In the genomic region with DNA sequence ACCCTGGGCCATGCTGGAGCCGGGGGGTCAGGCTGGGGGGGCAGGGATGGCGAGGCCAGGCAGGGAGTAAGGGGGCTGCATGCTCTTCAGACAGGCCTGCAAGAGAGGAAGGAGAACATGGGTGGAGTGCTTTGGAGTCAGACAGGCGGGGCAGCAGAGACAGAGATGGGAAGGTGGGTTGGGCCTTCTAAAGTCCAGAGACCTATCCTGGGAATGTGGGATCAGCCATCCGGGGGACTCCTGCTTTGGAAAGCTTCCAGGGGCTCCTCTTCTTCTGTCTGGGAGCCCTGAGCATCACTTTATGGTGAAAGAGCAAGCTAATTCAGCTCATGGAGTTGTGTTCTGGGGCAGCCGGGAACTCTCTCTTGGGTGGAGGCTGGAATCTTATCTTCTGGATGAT, we compare ENCODE assay signal across 14 mouse cellular contexts. TPM values are rescaled to one million over a fixed set of nuclear protein-coding genes. Genes with fewer than 3 reads are reported as not detected.
DNase-seq lines count a peak whose midpoint lies in the region; ATAC-seq and TF ChIP-seq lines count a peak whose summit lies in the region.
"Had no signal": no experiment of that assay in that cellular context is flagged by ENCODE, and none has a peak within 500 bp of the region (broad histone marks: within the 10 kb centered on the region; RNA-seq: fewer than 3 reads in every experiment).

No protein-coding gene starts in this region.

- no peaks in the 10 kb centered on the region for H3K9me3 ChIP-seq in forebrain, embryonic 15.5 days
- no peaks in the 10 kb centered on the region for H3K9me3 ChIP-seq in midbrain, embryonic 10.5 days (replicated peaks)
- H3K9me3 ChIP-seq in neural tube, embryonic 13.5 days, result no peaks in the 10 kb centered on the region
- H3K9me3 ChIP-seq: heart, embryonic 15.5 days had no signal

- DNase-seq in cerebellum, adult 9-11 months, result peak; percentile 66
- no peak for DNase-seq in cerebellum, adult 11 months
- DNase-seq in midbrain, embryonic 10.5 days (ENCODE audit: low spot score), result no peak
- DNase-seq in layer of hippocampus, adult 8-10 months (ENCODE audit: low spot score in 2 of 2), result no peak
- DNase-seq in gastrocnemius, adult 2 months, result no peak
- DNase-seq: adrenal gland, adult 2 months; kidney, adult 2 months; kidney, postnatal 36 days; lung, adult 18-20 months; thymus, postnatal 25 days had no signal

- intact Hi-C loops in gastrocnemius, adult 2 months (cut with DNase I), result no loop called here

- H3K9ac ChIP-seq in forebrain, embryonic 15.5 days (replicated peaks), result 0 out of 2 replicates have a peak overlapping the region, but pooled peaks have one; percentile 3
- H3K9ac ChIP-seq in neural tube, embryonic 13.5 days, result 0 out of 2 replicates have a peak overlapping the region, but pooled peaks have one; percentile 80
- H3K9ac ChIP-seq: heart, embryonic 15.5 days had no signal

- H3K4me1 ChIP-seq in forebrain, embryonic 15.5 days, result peaks cover 84% of the 10 kb centered on the region
- peaks cover 74% of the 10 kb centered on the region for H3K4me1 ChIP-seq in midbrain, embryonic 10.5 days
- H3K4me1 ChIP-seq in neural tube, embryonic 13.5 days (replicated peaks), result peaks cover 80% of the 10 kb centered on the region

- no peak overlapping the region for H3K27ac ChIP-seq in forebrain, embryonic 15.5 days (replicated peaks)
- no peak overlapping the region for H3K27ac ChIP-seq in midbrain, embryonic 10.5 days (replicated peaks)
- no peak overlapping the region for H3K27ac ChIP-seq in neural tube, embryonic 13.5 days (replicated peaks)
- H3K27ac ChIP-seq in gastrocnemius, adult 2 months, result no peak overlapping the region
- H3K27ac ChIP-seq: heart, embryonic 15.5 days had no signal

- H3K4me2 ChIP-seq in forebrain, embryonic 15.5 days (replicated peaks), result peak overlapping the region; percentile 99
- peak overlapping the region; percentile 99 for H3K4me2 ChIP-seq in neural tube, embryonic 13.5 days
- H3K4me2 ChIP-seq: heart, embryonic 15.5 days had no signal

- WGBS in forebrain, embryonic 15.5 days, result 79% methylated on average over 5 of the region's 5 CpGs
- 64% methylated on average over 5 of the region's 5 CpGs for WGBS in midbrain, embryonic 10.5 days
- 83% methylated on average over 5 of the region's 5 CpGs for WGBS in neural tube, embryonic 13.5 days

- 0 out of 2 replicates have a peak, but pooled peaks cover 1% of the 10 kb centered on the region for H3K36me3 ChIP-seq in forebrain, embryonic 15.5 days
- H3K36me3 ChIP-seq in midbrain, embryonic 10.5 days, result no peaks in the 10 kb centered on the region
- no peaks in the 10 kb centered on the region for H3K36me3 ChIP-seq in neural tube, embryonic 13.5 days
- H3K36me3 ChIP-seq: heart, embryonic 15.5 days had no signal

- H3K27me3 ChIP-seq in forebrain, embryonic 15.5 days, result peaks cover 13% of the 10 kb centered on the region; the same call in 1 of the 2 replicates
- H3K27me3 ChIP-seq in midbrain, embryonic 10.5 days (ENCODE audit: low read depth, poor library complexity, severe bottlenecking), result peaks cover 88% of the 10 kb centered on the region
- H3K27me3 ChIP-seq in neural tube, embryonic 13.5 days, result peaks cover 43% of the 10 kb centered on the region

- TF ChIP-seq CTCF in gastrocnemius, adult 2 months (IDR thresholded peaks at IDR 0.05), result no peak

- H3K4me3 ChIP-seq in forebrain, embryonic 15.5 days, result peak overlapping the region; percentile 71; the same call in 1 of the 2 replicates
- 0 out of 2 replicates have a peak overlapping the region, but pooled peaks have one; percentile 89 for H3K4me3 ChIP-seq in midbrain, embryonic 10.5 days
- H3K4me3 ChIP-seq in neural tube, embryonic 13.5 days, result peak overlapping the region; percentile 65
- H3K4me3 ChIP-seq in gastrocnemius, adult 2 months, result no peak overlapping the region
- H3K4me3 ChIP-seq: heart, embryonic 15.5 days had no signal

- ATAC-seq in forebrain, embryonic 15.5 days (replicated peaks), result no peak
- no peak for ATAC-seq in neural tube, embryonic 13.5 days (ENCODE audit: low read depth)

RNA-seq across cellular contexts. Expression of a gene that starts 2.0 kb away (rescaled TPM):
- 78.2 and 79.9 TPM in 2 replicates for polyA plus RNA-seq in forebrain, embryonic 15.5 days (2015; fragmentation: Nextera tagmentation; extraction: Ambion mirVana)
- 4.7 and 8.9 TPM in 2 replicates for polyA plus RNA-seq in midbrain, embryonic 10.5 days (2016; fragmentation: Nextera tagmentation; extraction: Ambion mirVana)
- 47.2 and 53.8 TPM in 2 replicates for polyA plus RNA-seq in neural tube, embryonic 13.5 days (2015; fragmentation: Nextera tagmentation; extraction: Ambion mirVana)
- total RNA-seq in layer of hippocampus, adult 8-10 months (2022), result 100 to 1,000 TPM; 602 to 631 (median 613) TPM
- total RNA-seq in gastrocnemius, adult 2 months (2021), result under 1 TPM; 0.14 to 0.36 TPM
- total RNA-seq: granulocyte monocyte progenitor cell, adult 5-6 weeks had no signal

RNA-seq across cellular contexts. Expression of a gene that starts 3.1 kb away (rescaled TPM):
- 37.5 and 40.2 TPM in 2 replicates for polyA plus RNA-seq in forebrain, embryonic 15.5 days (2015; fragmentation: Nextera tagmentation; extraction: Ambion mirVana)
- polyA plus RNA-seq in midbrain, embryonic 10.5 days (2016; fragmentation: Nextera tagmentation; extraction: Ambion mirVana), result 24.6 and 25.0 TPM in 2 replicates
- polyA plus RNA-seq in neural tube, embryonic 13.5 days (2015; fragmentation: Nextera tagmentation; extraction: Ambion mirVana), result 37.7 and 39.1 TPM in 2 replicates
- 10 to 100 TPM; 22.9 to 29.3 (median 25.8) TPM for total RNA-seq in layer of hippocampus, adult 8-10 months (2022)
- 1 to 10 TPM; 2.9 to 3.8 TPM for total RNA-seq in gastrocnemius, adult 2 months (2021)

RNA-seq across cellular contexts. Expression of a gene that starts 13.6 kb away (rescaled TPM):
- 351 and 362 TPM in 2 replicates for polyA plus RNA-seq in forebrain, embryonic 15.5 days (2015; fragmentation: Nextera tagmentation; extraction: Ambion mirVana)
- 239 and 249 TPM in 2 replicates for polyA plus RNA-seq in midbrain, embryonic 10.5 days (2016; fragmentation: Nextera tagmentation; extraction: Ambion mirVana)
- polyA plus RNA-seq in neural tube, embryonic 13.5 days (2015; fragmentation: Nextera tagmentation; extraction: Ambion mirVana), result 318 and 357 TPM in 2 replicates
- 100 to 1,000 TPM; 158 to 175 (median 166) TPM for total RNA-seq in layer of hippocampus, adult 8-10 months (2022)
- total RNA-seq in gastrocnemius, adult 2 months (2021), result 10 to 100 TPM; 58.2 to 67.6 TPM

RNA-seq across cellular contexts. Expression of a gene that starts 16.0 kb away (rescaled TPM):
- polyA plus RNA-seq in forebrain, embryonic 15.5 days (2015; fragmentation: Nextera tagmentation; extraction: Ambion mirVana), result 8.7 and 9.3 TPM in 2 replicates
- 9.1 and 10.1 TPM in 2 replicates for polyA plus RNA-seq in midbrain, embryonic 10.5 days (2016; fragmentation: Nextera tagmentation; extraction: Ambion mirVana)
- 10.3 and 10.6 TPM in 2 replicates for polyA plus RNA-seq in neural tube, embryonic 13.5 days (2015; fragmentation: Nextera tagmentation; extraction: Ambion mirVana)
- total RNA-seq in layer of hippocampus, adult 8-10 months (2022), result 10 to 100 TPM; 28.3 to 30.7 (median 30.3) TPM
- total RNA-seq in gastrocnemius, adult 2 months (2021), result 1 to 10 TPM in 1 of 2 experiments, under 1 TPM in 1; 0.82 to 1.2 TPM

RNA-seq across cellular contexts. Expression of a gene that starts 20.8 kb away (rescaled TPM):
- polyA plus RNA-seq in forebrain, embryonic 15.5 days (2015; fragmentation: Nextera tagmentation; extraction: Ambion mirVana), result 1.9 and 2.2 TPM in 2 replicates
- polyA plus RNA-seq in midbrain, embryonic 10.5 days (2016; fragmentation: Nextera tagmentation; extraction: Ambion mirVana), result 5.2 and 5.6 TPM in 2 replicates
- polyA plus RNA-seq in neural tube, embryonic 13.5 days (2015; fragmentation: Nextera tagmentation; extraction: Ambion mirVana), result 2.4 and 2.6 TPM in 2 replicates
- 1 to 10 TPM; 2.6 to 4.2 (median 3.3) TPM for total RNA-seq in layer of hippocampus, adult 8-10 months (2022)
- total RNA-seq in gastrocnemius, adult 2 months (2021), result 1 to 10 TPM; 8.2 to 8.5 TPM
